Comparison of ENCODE assay signal across 16 mouse cellular contexts in genomic region chr9:35092904-35093303, GRCm38 (mm10).
"Had no signal": no experiment of that assay in that cellular context is flagged by ENCODE, and none has a peak within 500 bp of the region (broad histone marks: within the 10 kb centered on the region; RNA-seq: fewer than 3 reads in every experiment).

No protein-coding gene starts in this region.

- H3K27ac ChIP-seq: neural tube, embryonic 12.5 days; neural tube, embryonic 13.5 days; neural tube, embryonic 15.5 days; stomach, embryonic 15.5 days; stomach, postnatal 0 days had no signal

- H3K9ac ChIP-seq: neural tube, embryonic 12.5 days; neural tube, embryonic 13.5 days; neural tube, embryonic 15.5 days; stomach, embryonic 15.5 days had no signal

- H3K27me3 ChIP-seq: neural tube, embryonic 12.5 days; neural tube, embryonic 13.5 days; neural tube, embryonic 15.5 days; stomach, embryonic 15.5 days had no signal

- H3K36me3 ChIP-seq: neural tube, embryonic 12.5 days; neural tube, embryonic 13.5 days; neural tube, embryonic 15.5 days; stomach, embryonic 15.5 days had no signal

- H3K9me3 ChIP-seq: neural tube, embryonic 12.5 days; neural tube, embryonic 13.5 days; neural tube, embryonic 15.5 days; stomach, embryonic 15.5 days had no signal

- H3K4me1 ChIP-seq: neural tube, embryonic 12.5 days; neural tube, embryonic 13.5 days; neural tube, embryonic 15.5 days; stomach, embryonic 15.5 days had no signal

- H3K4me2 ChIP-seq: neural tube, embryonic 12.5 days; neural tube, embryonic 13.5 days; neural tube, embryonic 15.5 days; stomach, embryonic 15.5 days had no signal

- H3K4me3 ChIP-seq: neural tube, embryonic 12.5 days; neural tube, embryonic 13.5 days; neural tube, embryonic 15.5 days; stomach, embryonic 15.5 days had no signal

- DNase-seq: retina, postnatal 1 day; right cerebral cortex, adult 18-20 months; right cerebral cortex, postnatal 14 days; right cerebral cortex, postnatal 25 days; spleen, adult 18-20 months; thymus, adult 18-20 months; thymus, adult 2 months; thymus, postnatal 14 days; thymus, postnatal 25 days; thymus, postnatal 36 days; thymus, postnatal 4 days had no signal
